Mouse (Mus musculus) liver, embryonic 14.5 days (tissue): ENCODE results near the gene Golt1b.

Experiments used
- CTCF ChIP-seq: IDR thresholded peaks from 2 replicates; pipeline ENCODE4 v1.5.1; 2016; ENCODE audit warnings: antibody characterized with exemption, low read depth, control low read depth
- EP300 ChIP-seq: IDR thresholded peaks from 2 replicates; pipeline ENCODE4 v1.6.1; 2016; ENCODE audit warnings: antibody characterized with exemption, low read depth

DNA sequence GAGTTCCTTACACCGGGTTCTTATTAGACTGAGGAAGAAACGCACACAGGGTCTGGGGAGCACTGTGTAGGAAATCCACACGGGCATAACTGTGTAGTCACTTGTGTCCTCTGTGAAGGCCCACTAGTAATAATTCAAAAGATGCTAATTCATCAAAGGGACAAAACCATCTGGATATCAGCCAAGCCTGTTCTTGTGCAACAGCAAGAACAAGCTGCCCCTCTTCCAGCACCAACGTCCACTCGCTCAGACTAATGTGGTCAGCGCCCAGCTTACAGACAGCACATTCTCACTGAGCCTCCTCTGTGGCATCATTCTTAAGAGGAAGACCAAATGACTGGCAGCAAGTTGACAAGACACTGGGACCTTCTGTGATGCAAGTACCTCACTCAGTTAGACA, 7.1 kb upstream of the Golt1b start:
- no peak for TF ChIP-seq EP300
- no peak for TF ChIP-seq CTCF
